Mouse (Mus musculus) heart, adult 8-10 months (tissue): ENCODE results near the gene Setd4. TPM values are rescaled to one million over a fixed set of nuclear protein-coding genes. Genes with fewer than 3 reads are reported as not detected.

Source experiments
- DNase-seq: peaks from one replicate; pipeline ENCODE4 v3.0.0; 2022; ENCODE audit warnings: low spot score
- total RNA-seq, 4 experiments: library from RNA; stranded (reverse); gene quantifications; 2 replicates each; pipeline ENCODE4 v1.2.4; 2022

The Setd4 gene
- total RNA-seq, 4 experiments from 2014 or later = 1.3 to 3.3 (median 1.6) TPM

- DNase-seq = no peak
These were observed 12.1 kb downstream of the Setd4 start for GRCm38 (mm10) chr16:93591450-93592430.

GRCm38 (mm10) chr16:93590915-93591314 is 12.9 kb downstream of the Setd4 start:
- DNase-seq = no peak

GRCm38 (mm10) chr16:93588281-93588680 is 15.6 kb downstream of the Setd4 start:
- DNase-seq = no peak

GRCm38 (mm10) chr16:93586382-93586781 is 17.5 kb downstream of the Setd4 start:
- no peak for DNase-seq

- DNase-seq = no peak
These were observed 18.1 kb downstream of the Setd4 start for GRCm38 (mm10) chr16:93585703-93586205.

GRCm38 (mm10) chr16:93584976-93585702 is 18.7 kb downstream of the Setd4 start:
- no peak for DNase-seq

- DNase-seq = no peak
These were observed 22.7 kb downstream of the Setd4 start for GRCm38 (mm10) chr16:93581125-93581524.

GRCm38 (mm10) chr16:93578346-93579005 is 25.4 kb downstream of the Setd4 start:
- no peak for DNase-seq

GRCm38 (mm10) chr16:93576412-93577082 is 27.3 kb downstream of the Setd4 start:
- DNase-seq = peak; percentile 61

GRCm38 (mm10) chr16:93575574-93575973 is 28.3 kb downstream of the Setd4 start:
- no peak for DNase-seq

- no peak for DNase-seq
These were observed 29.2 kb downstream of the Setd4 start for GRCm38 (mm10) chr16:93574521-93575191.

GRCm38 (mm10) chr16:93573434-93573833 is 30.4 kb downstream of the Setd4 start:
- DNase-seq = no peak

- DNase-seq = no peak
These were observed 31.5 kb downstream of the Setd4 start for GRCm38 (mm10) chr16:93572383-93572782.

- DNase-seq = no peak
These were observed 45.4 kb downstream of the Setd4 start for GRCm38 (mm10) chr16:93558499-93558898.

GRCm38 (mm10) chr16:93557646-93558045 is 46.2 kb downstream of the Setd4 start:
- no peak for DNase-seq

- DNase-seq = no peak
These were observed 51.0 kb downstream of the Setd4 start for GRCm38 (mm10) chr16:93552686-93553513.

GRCm38 (mm10) chr16:93549287-93549686 is 54.6 kb downstream of the Setd4 start:
- DNase-seq = no peak

GRCm38 (mm10) chr16:93548045-93548444 is 55.8 kb downstream of the Setd4 start:
- DNase-seq = no peak

- DNase-seq = no peak
These were observed 56.7 kb downstream of the Setd4 start for GRCm38 (mm10) chr16:93547122-93547521.
